Mouse (Mus musculus): ENCODE data around the gene Cd164.

The Cd164 gene

DNA sequence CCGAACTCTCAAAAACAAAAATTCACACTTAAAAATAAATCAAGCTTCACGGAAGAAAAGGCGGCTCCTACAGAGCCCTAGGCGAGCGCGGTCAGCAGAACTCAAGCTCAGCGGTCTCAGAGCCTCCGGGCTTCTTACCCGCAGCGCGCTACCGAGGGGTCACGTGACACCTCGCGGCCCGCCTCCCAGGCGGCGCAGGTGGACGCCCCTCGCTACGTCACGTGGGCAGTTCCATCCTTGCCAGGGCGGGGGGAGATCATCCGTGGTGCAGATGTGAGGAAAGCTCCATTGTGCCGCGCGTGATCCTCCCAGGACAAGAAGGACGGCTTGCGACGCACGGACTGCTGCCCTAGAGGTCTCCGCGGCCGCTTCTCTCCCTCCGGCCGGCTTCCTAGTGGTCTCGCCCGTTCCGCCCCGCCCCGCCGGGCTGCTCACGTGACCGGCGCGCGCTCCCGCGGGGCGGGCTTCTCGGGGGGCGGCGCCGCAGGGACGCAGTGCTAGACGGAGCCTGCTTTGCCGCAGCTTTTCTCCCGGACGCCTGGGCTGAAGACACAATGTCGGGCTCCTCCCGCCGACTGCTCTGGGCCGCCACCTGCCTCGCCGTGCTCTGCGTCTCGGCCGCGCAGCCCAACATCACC lies at the start of gene Cd164:
Gene Cd164, plus strand, starts transcription at position 434 of the 638 bp plus-strand sequence.
- DNase-seq: peak; percentile 89

DNA sequence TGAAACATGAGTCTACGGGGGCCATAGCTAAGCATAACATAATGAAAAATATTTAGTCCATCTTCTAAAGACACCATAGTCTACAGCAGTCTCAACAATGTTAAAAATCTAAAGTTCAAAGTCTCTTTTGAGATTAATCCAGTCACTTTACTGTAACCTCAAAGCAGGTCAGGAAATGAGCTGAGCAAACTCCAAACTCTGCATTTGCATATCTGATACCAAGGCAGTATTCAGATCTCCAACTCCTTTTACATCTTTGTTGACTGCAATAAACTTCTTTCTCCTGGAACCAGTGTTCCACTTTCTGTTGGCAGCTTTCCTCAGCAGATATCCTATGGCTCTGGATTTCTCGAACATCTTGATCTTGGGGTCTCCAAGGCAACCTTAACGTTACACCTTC lies 48.5 kb upstream of the Cd164 start:
- DNase-seq: no peak

DNA sequence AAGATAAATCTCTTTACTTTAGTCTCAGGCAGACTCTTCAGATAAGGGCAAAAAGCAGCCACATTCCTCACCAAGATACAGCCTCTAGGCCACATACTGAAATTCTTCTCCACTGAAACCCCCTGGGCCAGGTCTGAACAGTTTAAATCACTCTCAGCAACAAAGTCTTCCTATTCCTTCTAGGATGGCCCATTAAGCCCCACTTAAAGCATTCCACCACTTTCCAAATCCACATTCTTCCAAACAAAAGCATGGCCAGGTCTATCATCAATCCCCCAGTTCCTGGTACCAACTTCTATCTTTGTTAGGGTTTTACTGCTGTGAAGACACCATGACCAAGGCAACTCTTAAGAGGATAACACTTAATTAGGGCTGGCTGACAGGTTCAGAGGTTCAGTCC lies 46.7 kb upstream of the Cd164 start:
- DNase-seq: no peak

DNA sequence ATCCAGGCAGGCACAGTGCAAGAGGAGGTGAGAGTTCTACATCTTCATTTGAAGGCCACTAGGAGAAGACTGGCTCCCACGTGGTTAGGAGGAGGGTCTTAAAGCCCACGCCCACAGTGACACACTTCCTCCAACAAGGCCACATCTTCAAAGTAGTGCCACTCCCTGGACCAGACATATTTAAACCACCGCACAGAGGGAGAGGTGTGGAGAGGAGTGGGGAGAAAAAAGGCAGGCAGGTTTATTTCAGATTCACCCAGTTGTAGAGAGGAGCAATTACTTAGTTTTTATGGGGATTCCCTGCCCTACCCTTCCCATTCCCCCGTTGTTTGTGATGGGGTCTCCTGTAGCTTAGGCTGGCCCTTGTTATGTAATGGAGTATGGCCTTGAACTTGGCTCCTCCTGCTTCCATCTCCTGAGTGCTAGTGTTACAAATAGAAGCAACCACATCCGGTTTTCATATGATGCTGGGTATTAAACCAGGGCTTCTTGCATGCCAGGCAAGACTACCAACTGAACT lies 46.2 kb upstream of the Cd164 start:
- no peak for DNase-seq

DNA sequence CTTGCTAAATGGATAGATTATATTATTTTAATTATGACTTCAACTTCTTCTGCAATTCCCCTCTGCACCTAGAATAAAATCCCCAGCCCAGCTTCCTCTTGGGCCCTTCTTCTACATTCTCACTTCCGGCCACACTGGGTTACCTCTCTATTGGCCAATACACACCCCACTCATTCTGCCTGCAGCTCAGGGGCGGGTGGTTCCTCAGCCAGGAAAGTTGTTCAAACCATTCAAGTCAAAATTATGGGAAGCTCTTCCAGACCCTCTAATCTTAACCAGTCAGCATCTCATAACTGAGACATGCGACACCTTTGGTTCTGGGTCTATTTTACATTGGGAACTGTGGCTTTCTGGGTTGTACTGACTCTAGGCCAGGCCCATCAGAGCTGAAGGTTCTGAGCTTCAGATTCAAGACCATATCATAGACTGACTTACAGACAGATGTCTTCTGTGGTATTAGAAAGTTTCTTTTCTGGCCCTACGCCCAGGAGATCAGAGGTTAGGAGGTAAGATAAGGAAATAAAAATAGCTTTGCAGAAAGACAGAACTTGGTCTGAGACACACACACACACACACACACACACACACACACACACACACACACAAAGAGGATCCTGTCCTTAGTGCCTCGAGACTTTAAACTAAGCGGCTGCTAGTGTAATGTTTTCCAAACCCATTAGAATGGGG lies 45.3 kb upstream of the Cd164 start:
- DNase-seq: no peak

DNA sequence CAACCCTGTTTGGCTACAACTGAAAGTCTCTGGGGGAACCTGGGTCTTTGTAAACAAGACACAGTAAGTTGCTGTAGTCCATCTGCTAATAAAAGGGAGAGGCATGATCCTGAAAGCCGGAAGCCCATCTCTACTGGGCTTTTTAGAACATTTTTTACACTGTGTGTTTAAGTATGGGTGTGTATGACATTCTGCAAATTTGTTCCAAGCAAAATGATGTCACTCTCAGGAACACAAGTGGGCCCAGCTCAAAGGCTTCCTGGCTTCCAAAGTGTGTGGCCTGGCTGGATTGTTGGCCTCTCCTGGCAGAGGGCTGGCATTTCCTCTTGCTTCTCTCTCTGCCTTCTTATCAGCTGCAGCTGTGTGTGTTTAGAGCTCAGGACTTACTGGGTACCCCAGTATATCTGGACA lies 44.2 kb upstream of the Cd164 start:
- DNase-seq: no peak

DNA sequence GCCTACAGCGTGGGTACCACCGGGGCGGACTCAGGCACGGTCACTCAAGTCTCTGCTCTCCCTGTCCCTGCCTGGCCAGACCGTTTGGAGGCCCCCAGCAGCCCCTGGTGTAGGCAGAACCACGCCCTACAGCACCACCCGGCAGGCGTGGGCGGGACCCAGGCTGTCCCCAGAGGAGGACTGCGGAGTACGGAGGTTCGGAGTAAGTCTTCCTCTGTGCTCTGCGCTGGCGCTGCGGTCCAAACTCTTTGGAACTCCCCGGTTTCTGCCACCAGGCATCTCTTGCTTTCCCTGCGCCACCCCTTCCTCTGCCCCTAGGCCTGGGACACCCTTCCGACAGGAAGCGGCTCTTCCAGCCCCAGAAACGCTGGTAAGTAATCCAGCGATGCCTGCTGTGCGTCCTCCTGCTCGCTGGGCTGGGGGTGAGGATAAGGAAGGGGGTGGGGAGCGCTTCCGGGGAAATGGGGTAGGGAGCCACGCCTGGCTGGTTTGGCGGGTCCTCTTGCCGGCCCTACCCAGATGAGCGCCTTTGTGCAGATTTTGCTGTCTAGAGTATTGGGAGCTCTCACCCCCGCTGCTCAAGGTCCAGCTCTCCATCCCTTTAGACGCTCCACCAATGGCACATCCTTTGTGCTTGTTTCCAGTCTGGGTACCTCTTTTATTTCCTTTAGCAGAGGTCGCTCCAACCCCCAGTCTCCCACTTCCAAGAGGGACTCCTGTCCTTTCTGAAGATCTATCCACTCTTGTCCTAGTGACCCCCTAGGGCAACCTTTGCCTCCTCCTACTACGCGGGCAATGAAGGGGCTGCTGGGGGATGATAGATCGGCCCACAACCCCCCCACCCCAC lies 42.8 kb upstream of the Cd164 start, which contains the start of gene Mical1:
Gene Mical1, plus strand, starts transcription at position 144 of the 847 bp plus-strand sequence.
- peak; percentile 63 for DNase-seq

DNA sequence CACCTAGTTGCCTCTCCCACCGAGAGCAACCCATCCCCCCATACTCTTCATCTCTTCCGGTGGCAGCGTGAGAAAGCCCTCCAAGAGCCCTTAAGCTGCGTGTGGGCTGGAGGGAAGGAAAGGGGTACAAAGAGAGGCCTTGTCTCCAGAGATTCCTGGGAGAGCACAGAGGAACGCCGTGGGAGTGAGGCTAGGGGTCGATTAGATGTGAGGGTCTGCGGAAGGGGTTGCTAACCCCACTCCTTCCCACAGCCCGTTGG lies 42.3 kb upstream of the Cd164 start:
- no peak for DNase-seq

DNA sequence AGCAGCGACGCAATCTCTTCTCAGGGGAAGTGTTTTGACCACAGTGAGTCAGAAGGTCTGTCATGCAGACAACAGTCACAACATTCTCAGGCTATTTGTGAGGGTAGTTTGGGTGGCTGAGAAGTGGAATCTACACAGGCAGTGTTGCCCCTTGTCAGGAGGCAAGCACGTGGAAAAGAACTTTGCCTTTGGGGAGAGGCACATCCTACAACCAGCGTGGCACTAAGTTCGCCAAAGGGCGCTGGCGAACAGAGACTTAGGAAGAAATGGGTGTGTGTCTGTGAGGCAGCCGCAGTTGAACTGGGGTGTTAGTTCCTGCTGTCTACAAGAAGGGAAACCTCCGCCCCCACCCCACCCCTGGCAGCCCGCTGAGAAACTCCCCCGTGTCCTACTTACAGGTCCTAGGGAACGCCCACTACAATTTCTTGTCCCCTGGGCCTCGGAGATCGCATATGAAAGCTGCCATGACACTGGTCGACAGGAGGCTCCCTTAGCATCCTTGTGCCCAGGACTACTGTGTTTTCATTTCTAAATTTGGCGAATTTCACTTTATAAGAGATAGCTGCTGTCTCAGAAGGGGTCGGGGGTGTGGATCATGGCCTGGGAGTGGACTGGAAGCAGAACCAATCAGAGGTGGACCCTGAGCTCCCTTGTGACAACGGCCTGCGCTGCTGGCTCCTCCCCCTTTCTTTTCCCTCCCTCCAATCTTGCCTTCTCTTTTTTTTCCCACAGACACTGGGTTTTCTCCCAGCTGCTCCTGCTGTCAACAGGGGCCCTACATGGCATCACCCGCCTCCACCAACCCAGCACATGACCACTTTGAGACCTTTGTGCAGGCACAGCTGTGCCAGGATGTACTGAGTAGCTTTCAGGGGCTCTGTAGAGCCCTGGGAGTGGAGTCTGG lies 41.7 kb upstream of the Cd164 start:
- DNase-seq: peak; percentile 44

DNA sequence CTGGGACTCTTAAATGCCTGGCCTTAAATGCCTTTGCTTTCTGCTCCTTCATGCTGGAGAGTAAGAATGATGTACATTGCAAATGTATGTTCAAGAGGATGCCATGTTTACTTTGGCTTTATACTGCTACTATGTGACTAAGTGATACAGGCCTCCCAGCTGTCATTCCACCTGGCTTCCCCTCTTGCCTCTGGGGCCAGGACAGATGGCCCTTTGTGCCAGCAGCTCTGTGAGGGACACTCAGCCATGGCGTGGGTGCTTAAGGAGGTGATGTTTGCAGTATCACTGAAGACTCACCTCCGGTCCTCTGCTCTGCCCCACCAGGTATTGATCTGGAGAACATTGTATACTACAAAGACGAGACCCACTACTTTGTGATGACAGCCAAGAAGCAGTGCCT lies 39.3 kb upstream of the Cd164 start:
- no peak for DNase-seq

DNA sequence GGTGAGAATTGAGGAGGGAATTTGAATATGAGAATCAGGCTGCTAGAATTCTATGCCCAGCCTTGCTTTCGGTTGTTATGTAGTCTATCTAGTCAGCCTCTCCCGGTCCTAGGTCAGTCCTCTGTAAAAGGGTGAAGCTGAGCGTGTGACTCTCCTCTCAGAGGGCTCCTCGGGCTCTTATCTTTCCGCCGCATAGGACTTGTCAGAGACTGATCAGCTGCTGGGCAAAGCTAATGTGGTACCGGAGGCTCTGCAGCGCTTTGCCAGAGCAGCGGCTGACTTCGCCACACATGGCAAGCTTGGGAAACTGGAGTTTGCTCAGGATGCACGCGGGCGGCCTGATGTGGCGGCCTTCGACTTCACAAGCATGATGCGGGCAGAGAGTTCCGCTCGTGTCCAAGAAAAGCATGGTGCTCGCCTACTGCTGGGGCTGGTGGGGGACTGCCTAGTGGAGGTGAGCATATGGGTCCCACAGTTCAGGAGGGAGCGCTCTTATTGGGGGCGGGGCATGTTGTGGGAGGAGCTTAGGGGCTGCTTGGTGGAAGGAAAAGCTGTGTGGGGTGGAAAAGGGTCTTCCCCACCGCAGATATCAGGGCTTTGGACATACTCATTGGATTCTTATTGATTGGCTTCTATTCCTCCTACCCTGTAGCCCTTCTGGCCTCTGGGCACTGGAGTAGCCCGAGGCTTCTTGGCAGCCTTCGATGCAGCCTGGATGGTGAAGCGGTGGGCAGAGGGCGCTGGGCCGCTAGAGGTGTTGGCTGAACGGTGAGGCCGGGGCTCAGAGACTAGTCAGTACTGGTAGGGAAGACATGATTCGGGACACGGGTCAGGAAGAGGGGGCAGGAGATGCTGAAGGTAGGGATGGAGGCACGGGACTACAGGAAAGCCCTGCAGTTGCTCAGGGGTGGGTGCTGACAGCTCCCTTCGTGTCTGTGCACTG lies 38.0 kb upstream of the Cd164 start:
- no peak for DNase-seq

DNA sequence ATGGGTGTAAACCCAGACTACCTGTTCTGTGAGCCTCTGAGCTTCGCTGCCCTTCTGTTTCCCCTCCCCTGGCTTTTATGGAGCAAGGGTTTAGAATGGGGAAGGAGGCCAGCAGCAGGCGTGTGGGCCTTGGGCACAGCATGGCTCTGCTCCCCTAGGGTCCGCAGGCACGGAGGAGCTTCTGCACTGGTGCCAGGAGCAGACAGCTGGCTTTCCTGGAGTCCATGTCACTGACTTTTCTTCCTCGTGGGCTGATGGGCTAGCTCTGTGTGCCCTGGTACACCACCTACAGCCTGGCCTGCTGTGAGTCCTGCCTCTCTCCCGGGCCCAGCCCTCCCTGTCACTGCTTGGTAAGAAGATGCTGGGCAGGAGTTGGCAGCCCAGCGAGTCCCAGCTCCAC lies 36.8 kb upstream of the Cd164 start:
- no peak for DNase-seq

DNA sequence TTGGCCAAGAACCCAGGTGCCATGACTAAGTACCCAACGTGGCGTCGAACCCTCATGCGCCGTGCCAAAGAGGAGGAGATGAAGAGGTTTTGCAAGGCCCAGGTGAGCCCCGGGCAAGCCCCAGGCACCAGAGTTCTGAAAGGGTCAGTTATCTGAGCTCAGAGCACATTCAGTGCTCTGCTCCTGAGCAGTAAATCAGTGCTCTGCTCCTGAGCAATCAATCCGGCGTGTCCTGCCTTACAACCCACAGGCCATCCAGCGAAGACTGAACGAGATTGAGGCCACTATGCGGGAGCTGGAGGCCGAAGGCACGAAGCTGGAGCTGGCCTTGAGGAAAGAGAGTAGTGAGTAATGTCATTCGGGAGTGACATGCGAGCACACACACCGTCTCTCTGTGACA lies 33.4 kb upstream of the Cd164 start:
- no peak for DNase-seq

DNA sequence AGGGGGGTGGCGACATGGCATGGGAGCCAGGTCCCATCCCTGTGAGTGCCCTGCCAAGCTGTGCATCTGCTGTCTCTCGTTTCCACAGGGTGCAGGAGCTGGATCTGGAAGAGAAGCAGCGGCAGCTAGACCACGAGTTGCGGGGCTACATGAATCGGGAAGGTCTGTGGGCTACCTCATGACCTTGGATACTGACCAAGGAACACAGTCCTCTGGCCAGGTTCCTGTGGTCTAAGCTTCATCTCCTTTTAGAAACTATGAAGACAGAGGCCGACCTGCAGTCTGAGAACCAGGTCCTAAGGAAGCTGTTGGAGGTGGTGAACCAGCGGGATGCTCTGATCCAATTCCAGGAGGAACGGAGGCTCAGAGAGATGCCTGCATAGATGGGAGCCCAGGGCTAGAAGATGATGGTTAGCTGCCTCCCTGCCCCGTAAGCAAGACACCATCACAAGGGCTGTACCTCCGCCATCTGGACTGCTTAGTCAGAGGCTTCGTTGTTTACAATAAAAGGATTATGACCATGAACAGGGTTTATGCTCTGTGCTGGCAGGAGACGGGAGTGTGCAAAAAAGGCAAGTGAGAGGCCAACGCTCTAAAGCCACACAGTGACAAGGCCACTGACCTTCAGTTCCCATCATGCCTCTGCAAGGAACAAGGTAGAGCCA lies 32.6 kb upstream of the Cd164 start:
- DNase-seq: no peak

DNA sequence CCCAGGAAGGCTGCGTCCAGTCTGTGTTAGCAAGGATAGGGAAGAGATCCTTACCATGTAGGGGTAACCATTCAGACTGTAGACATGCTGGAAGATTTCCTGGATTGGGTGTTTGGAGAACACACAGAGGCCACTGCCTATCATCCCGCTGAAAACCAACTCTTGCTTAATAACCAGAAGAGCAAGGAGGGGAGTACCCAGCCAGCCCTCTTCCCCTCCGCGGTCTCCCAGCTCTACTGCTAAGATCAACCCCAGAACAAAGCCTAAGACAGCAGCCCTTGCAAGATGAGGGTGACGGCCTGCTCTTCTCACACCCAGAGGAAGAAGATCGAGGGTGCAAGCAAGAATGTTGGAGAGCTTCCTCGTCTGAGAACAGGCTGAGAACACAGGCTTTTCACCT lies 30.3 kb upstream of the Cd164 start:
- no peak for DNase-seq

DNA sequence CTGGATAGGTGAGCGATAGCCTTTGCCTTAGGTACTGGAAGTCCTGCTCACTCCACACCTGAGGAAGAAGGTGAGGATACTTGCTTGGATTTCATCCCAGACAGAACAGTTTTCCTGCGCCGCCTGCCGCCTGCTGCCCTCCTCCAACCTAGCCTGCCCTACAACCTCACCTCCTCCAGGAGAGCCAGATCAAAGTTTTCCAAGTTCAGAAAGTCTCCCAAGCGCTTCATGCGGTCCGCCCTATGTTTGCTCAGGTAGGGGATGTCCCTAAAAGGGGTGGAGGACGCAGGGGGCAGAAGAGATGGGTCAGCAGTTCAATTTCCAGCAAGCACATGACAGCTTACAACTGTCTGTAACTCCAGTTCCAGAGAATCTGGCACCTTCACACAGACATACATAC lies 29.9 kb upstream of the Cd164 start:
- no peak for DNase-seq

DNA sequence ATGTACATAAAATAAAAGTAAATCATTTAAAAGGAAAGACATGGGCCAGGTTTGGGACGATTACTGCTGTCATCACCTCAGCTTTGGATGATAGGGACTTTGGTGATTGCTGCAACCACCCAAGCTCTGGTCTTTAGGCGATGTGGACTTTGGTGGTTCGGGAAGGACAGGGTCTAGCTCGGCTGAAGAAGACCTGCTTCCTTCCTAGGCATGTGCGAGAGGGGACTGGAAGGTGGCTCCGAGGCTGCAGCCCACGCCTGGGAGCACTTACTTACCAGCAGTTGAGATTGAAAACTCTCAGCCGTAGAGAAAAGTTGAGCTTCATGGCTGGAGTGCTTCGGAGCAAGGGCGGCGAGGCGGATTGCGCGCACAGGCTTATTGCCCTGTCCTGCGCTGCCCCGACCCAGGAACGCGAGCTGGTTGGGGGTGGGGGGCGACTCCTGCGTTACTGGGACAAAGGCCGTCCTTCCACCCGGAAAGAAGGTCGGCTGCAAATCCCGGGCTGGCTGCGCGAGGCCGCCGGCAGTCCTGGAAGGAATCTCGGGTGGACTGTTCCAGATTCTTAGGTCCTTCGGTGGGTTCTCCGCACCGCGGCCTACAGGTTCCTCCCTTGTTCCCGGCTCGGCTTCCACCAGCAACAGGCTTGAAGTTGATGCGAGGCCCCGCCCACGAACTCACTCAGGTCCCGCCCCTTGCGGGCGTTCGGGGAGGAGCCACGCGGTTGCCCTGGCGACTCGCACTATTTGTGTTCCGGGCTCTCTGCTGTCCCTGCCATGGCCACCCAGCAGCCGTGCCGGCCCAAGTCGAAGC lies 29.3 kb upstream of the Cd164 start, which contains the start of the genes Smpd2 and Ppil6:
Gene Smpd2, minus strand, starts transcription at position 662 of the 810 bp plus-strand sequence.
Gene Ppil6, plus strand, starts transcription at position 732 of the 810 bp plus-strand sequence.
- DNase-seq: peak; percentile 91

DNA sequence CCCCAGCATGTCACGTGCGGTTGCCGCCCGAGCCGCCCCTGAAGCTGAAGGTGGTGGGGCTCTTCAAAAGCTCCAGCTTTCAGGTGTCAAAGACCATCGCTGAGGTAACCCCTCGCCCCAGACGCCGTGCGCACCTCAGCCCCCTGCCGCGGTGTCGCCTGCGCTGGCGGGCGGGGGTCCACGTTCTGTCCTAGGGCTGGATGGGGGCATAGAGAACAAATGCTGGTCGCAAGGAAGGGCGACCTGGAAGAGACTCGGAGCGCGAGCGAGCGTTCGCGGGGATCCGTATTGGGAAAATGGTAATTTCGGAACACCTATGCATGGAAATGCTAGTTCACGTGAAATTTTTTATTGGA lies 28.7 kb upstream of the Cd164 start:
- DNase-seq: no peak

DNA sequence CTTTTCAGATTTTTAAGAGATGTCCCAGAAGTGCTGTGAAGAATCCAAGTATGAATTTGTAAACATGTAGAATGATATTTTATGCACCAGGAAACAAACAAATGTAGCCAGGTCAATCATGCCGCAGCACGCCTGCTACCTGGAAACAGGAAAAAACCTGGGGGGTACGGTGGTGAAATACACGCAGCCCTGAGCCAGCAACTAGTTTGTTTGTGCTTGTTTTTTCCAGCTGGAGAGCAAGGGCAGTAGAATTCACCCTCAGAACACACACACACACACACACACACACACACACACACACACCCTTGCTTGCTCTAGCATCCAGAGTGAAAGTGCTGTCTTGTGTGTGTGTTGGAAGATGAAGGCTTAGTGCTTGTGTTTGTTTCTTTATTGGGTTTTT lies 28.1 kb upstream of the Cd164 start:
- DNase-seq: no peak

DNA sequence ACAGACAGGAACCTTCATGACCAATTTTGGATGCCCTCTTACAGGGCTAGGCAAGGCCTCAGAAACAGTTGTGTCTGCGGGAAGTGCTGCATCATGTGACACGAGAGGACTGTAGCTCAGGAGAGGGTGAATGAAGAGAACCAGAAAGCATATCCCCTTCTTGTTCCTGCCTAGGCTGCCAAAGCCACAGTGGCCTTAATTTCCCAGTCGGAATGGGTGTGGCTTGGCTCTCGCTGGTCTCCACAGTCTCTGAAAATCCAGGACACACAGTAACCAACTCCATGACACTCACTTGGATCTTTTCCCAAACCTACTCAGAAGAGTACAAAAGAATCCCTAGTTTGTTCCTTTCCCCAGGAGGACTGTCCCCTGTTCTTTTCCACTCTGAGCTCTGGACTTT lies 18.3 kb upstream of the Cd164 start:
- no peak for DNase-seq

Measured in right cerebral cortex, postnatal 14 days (tissue).